Mouse (Mus musculus): Measurements from ENCODE around the gene Cntn5. TPM values are rescaled to one million over a fixed set of nuclear protein-coding genes. Genes with fewer than 3 reads are reported as not detected.

The Cntn5 gene
- polyA plus RNA-seq, 1 experiment = 1.6 TPM

GRCm38 (mm10) chr9:9860631-9861030, 1043.9 kb downstream of the Cntn5 start:
- no peaks in the 10 kb centered on the region for H3K4me1 ChIP-seq (ENCODE audit: control insufficient read depth, insufficient read depth, low read length)
- H3K27ac ChIP-seq (ENCODE audit: insufficient read depth, low read length) = no peak overlapping the region
- TF ChIP-seq CTCF (IDR thresholded peaks at IDR 0.05; ENCODE audit: borderline replicate concordance, insufficient read depth, low read depth, low read length) (no peak), POLR2A (IDR thresholded peaks at IDR 0.05; ENCODE audit: borderline replicate concordance, insufficient read depth, low read length) (no peak)
- H3K27me3 ChIP-seq (ENCODE audit: control insufficient read depth, insufficient read depth, low read length) = no peaks in the 10 kb centered on the region
- no peak for DNase-seq
- H3K4me3 ChIP-seq (replicated peaks; ENCODE audit: insufficient read depth, low read depth, low read length) = no peak overlapping the region
- 38% methylated on average over 3 of the region's 3 CpGs for WGBS

GRCm38 (mm10) chr9:9859323-9859722, 1045.3 kb downstream of the Cntn5 start:
- Histone ChIP-seq H3K4me1 (ENCODE audit: control insufficient read depth, insufficient read depth, low read length) (no peaks in the 10 kb centered on the region), H3K27ac (ENCODE audit: insufficient read depth, low read length) (no peak overlapping the region), H3K27me3 (ENCODE audit: control insufficient read depth, insufficient read depth, low read length) (no peaks in the 10 kb centered on the region), H3K4me3 (replicated peaks; ENCODE audit: insufficient read depth, low read depth, low read length) (no peak overlapping the region)
- WGBS = 58% methylated on average over 1 of the region's 1 CpGs
- DNase-seq = no peak
- no peak for TF ChIP-seq CTCF (IDR thresholded peaks at IDR 0.05; ENCODE audit: borderline replicate concordance, insufficient read depth, low read depth, low read length)
- no peak for TF ChIP-seq POLR2A (IDR thresholded peaks at IDR 0.05; ENCODE audit: borderline replicate concordance, insufficient read depth, low read length)

- Histone ChIP-seq H3K27ac (ENCODE audit: insufficient read depth, low read length) (no peak overlapping the region), H3K27me3 (ENCODE audit: control insufficient read depth, insufficient read depth, low read length) (no peaks in the 10 kb centered on the region), H3K4me3 (replicated peaks; ENCODE audit: insufficient read depth, low read depth, low read length) (no peak overlapping the region), H3K4me1 (ENCODE audit: control insufficient read depth, insufficient read depth, low read length) (no peaks in the 10 kb centered on the region)
- DNase-seq = no peak
- WGBS = 74% methylated on average over 1 of the region's 1 CpGs
- TF ChIP-seq POLR2A (IDR thresholded peaks at IDR 0.05; ENCODE audit: borderline replicate concordance, insufficient read depth, low read length) (no peak), CTCF (IDR thresholded peaks at IDR 0.05; ENCODE audit: borderline replicate concordance, insufficient read depth, low read depth, low read length) (no peak)
Observed at GRCm38 (mm10) chr9:9854791-9855190, 1049.8 kb downstream of the Cntn5 start.

- TF ChIP-seq CTCF (IDR thresholded peaks at IDR 0.05; ENCODE audit: borderline replicate concordance, insufficient read depth, low read depth, low read length) = no peak
- no peak for TF ChIP-seq POLR2A (IDR thresholded peaks at IDR 0.05; ENCODE audit: borderline replicate concordance, insufficient read depth, low read length)
- H3K4me1 ChIP-seq (ENCODE audit: control insufficient read depth, insufficient read depth, low read length) = no peaks in the 10 kb centered on the region
- WGBS = 87% methylated on average over 2 of the region's 2 CpGs
- DNase-seq = no peak
- no peak overlapping the region for H3K4me3 ChIP-seq (replicated peaks; ENCODE audit: insufficient read depth, low read depth, low read length)
- H3K27ac ChIP-seq (ENCODE audit: insufficient read depth, low read length) = no peak overlapping the region
- H3K27me3 ChIP-seq (ENCODE audit: control insufficient read depth, insufficient read depth, low read length) = no peaks in the 10 kb centered on the region
Observed at GRCm38 (mm10) chr9:9830231-9830630, 1074.3 kb downstream of the Cntn5 start.

GRCm38 (mm10) chr9:9819963-9820362, 1084.6 kb downstream of the Cntn5 start:
- H3K27ac ChIP-seq (ENCODE audit: insufficient read depth, low read length) = no peak overlapping the region
- no peaks in the 10 kb centered on the region for H3K27me3 ChIP-seq (ENCODE audit: control insufficient read depth, insufficient read depth, low read length)
- no peak overlapping the region for H3K4me3 ChIP-seq (replicated peaks; ENCODE audit: insufficient read depth, low read depth, low read length)
- no peak for DNase-seq
- WGBS = 86% methylated on average over 1 of the region's 1 CpGs
- no peak for TF ChIP-seq CTCF (IDR thresholded peaks at IDR 0.05; ENCODE audit: borderline replicate concordance, insufficient read depth, low read depth, low read length)
- no peak for TF ChIP-seq POLR2A (IDR thresholded peaks at IDR 0.05; ENCODE audit: borderline replicate concordance, insufficient read depth, low read length)
- H3K4me1 ChIP-seq (ENCODE audit: control insufficient read depth, insufficient read depth, low read length) = no peaks in the 10 kb centered on the region

- no peak for DNase-seq
- 6% methylated on average over 2 of the region's 2 CpGs for WGBS
Observed at GRCm38 (mm10) chr9:9817477-9817876, 1087.1 kb downstream of the Cntn5 start.

GRCm38 (mm10) chr9:9799546-9799945, 1105.0 kb downstream of the Cntn5 start:
- Histone ChIP-seq H3K27me3 (ENCODE audit: control insufficient read depth, insufficient read depth, low read length) (no peaks in the 10 kb centered on the region), H3K27ac (ENCODE audit: insufficient read depth, low read length) (no peak overlapping the region), H3K4me3 (replicated peaks; ENCODE audit: insufficient read depth, low read depth, low read length) (no peak overlapping the region), H3K4me1 (ENCODE audit: control insufficient read depth, insufficient read depth, low read length) (no peaks in the 10 kb centered on the region)
- DNase-seq = no peak
- WGBS = 84% methylated on average over 2 of the region's 2 CpGs
- TF ChIP-seq POLR2A (IDR thresholded peaks at IDR 0.05; ENCODE audit: borderline replicate concordance, insufficient read depth, low read length) = no peak
- TF ChIP-seq CTCF (IDR thresholded peaks at IDR 0.05; ENCODE audit: borderline replicate concordance, insufficient read depth, low read depth, low read length) = no peak

More at GRCm38 (mm10) chr9:9817477-9817876, 1087.1 kb downstream of the Cntn5 start:
- Histone ChIP-seq H3K4me1 (ENCODE audit: control insufficient read depth, insufficient read depth, low read length) (no peaks in the 10 kb centered on the region), H3K27ac (ENCODE audit: insufficient read depth, low read length) (no peak overlapping the region), H3K27me3 (ENCODE audit: control insufficient read depth, insufficient read depth, low read length) (no peaks in the 10 kb centered on the region), H3K4me3 (replicated peaks; ENCODE audit: insufficient read depth, low read depth, low read length) (no peak overlapping the region)
- TF ChIP-seq CTCF (IDR thresholded peaks at IDR 0.05; ENCODE audit: borderline replicate concordance, insufficient read depth, low read depth, low read length) (no peak), POLR2A (IDR thresholded peaks at IDR 0.05; ENCODE audit: borderline replicate concordance, insufficient read depth, low read length) (no peak)

- no peak for TF ChIP-seq CTCF (IDR thresholded peaks at IDR 0.05; ENCODE audit: borderline replicate concordance, insufficient read depth, low read depth, low read length)
- TF ChIP-seq POLR2A (IDR thresholded peaks at IDR 0.05; ENCODE audit: borderline replicate concordance, insufficient read depth, low read length) = no peak
- H3K4me3 ChIP-seq (replicated peaks; ENCODE audit: insufficient read depth, low read depth, low read length) = no peak overlapping the region
- no peaks in the 10 kb centered on the region for H3K27me3 ChIP-seq (ENCODE audit: control insufficient read depth, insufficient read depth, low read length)
- no peaks in the 10 kb centered on the region for H3K4me1 ChIP-seq (ENCODE audit: control insufficient read depth, insufficient read depth, low read length)
- H3K27ac ChIP-seq (ENCODE audit: insufficient read depth, low read length) = no peak overlapping the region
- no peak for DNase-seq
- WGBS = 66% methylated on average over 3 of the region's 3 CpGs
Observed at GRCm38 (mm10) chr9:9783680-9784079, 1120.9 kb downstream of the Cntn5 start.

Data from cerebellum, adult 2 months (tissue).